Mouse (Mus musculus) right cerebral cortex, postnatal 4 days (tissue): ENCODE data around the gene Alpk3.
A peak's percentile ranks its signal among the peaks of the same experiment; 100 is the strongest.
"Not testable (repeated sequence)": the region's sequence is repeated elsewhere in the genome, so short reads cannot be mapped to it uniquely, and the experiment has no call there.

Experiments
- DNase-seq: peaks from one replicate; pipeline ENCODE4 v3.0.0-alpha.2; 2022

The Alpk3 gene

DNA sequence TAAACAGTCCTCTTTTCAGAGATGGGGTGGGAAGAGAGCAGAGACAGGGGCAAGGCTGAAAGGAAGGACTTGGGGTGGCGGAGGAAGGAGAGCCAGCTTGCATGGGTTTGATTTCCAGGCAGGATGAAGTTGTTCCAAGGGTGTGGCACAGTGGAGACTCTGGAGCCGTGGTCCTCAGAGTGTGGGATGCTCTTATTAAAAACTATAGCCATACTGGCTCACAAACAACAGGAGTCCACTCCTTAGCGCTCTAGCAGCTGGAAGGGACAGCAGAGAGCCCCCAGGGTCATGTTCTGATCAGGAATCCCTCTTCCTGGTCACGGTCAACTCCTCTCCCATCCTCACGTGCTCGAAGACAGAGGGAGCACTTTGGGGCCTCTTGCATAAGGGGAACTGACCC, 76.0 kb downstream of the Alpk3 start:
- no peak for DNase-seq

DNA sequence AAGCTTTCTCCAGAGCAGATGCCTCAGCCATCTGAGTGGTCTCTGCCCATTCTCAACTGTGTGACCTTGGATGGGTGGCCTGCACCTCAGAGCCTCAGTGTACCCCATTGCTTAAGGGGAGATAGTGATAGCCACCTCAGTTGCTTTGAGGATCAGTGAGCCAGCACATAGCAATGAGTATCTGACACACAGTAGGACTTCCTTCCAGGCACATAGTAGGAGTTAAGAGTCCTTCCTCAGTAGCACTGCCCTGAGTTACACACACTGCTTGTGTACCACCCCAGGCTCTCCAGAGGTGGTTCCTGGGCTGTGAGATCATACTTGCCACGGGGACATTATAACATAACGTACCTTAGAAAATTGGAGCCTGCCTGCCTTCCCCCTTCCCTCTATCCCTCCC, 76.5 kb downstream of the Alpk3 start:
- no peak for DNase-seq

DNA sequence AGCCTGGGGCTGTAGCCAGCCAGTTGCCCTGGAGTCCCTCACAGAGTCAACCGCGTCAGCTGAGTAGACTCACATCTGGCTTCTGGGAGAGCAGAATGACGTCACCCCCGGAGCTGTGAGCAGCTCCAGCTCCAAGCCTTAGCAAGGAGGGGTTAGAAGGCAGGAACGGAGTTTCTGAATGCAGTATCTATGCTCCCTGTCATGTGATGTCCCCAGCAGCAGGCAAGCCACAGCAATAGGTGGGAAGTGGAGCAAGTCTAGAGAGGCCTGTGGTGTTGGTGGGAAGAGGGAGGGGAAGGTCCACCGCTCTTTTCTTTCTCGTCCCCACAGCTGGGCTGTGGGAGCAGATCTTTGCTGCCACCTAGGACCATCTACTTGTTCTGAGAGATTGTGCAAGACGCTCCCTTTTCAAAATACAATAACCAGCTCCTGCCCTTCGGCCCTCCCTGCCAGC, 77.2 kb downstream of the Alpk3 start:
- peak; percentile 35 for DNase-seq

DNA sequence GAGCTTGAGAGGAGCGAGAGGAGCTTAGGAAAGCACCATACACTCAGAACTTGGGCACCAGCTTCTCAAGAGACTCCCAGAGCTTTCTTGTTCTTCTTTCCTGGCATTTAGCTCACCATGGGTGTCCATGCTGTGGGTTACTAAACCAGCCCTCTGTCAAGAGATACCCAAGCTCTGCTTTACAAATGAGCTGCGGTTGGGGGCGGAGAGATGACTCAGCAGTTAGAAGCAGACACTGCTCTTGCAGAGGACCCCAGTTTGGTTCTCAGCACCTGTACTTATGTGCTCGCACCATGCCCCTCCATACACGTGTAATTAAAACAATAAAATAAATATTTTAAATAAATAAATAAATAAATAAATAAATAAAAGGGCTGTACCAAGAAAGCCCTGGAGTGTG, 79.9 kb downstream of the Alpk3 start:
- DNase-seq = no peak

DNA sequence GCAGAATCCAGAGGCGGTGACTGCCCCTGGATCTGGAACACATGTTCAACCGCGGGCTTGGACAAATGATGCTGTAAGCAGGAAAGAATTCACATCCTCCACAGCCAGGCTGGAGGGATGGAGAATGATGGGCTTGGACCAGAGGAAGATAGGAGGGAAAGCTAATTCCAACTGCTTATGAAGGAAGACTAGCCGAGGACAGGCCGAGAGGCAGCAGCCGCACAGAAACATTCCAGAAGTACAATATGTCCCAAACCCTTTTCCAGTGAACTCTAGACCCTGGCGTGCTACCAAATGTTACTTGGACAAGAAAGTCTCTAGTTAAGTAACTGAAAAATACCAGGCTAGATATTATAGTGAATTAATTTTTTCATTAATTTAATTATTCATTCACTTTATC, 81.7 kb downstream of the Alpk3 start:
- DNase-seq = no peak

DNA sequence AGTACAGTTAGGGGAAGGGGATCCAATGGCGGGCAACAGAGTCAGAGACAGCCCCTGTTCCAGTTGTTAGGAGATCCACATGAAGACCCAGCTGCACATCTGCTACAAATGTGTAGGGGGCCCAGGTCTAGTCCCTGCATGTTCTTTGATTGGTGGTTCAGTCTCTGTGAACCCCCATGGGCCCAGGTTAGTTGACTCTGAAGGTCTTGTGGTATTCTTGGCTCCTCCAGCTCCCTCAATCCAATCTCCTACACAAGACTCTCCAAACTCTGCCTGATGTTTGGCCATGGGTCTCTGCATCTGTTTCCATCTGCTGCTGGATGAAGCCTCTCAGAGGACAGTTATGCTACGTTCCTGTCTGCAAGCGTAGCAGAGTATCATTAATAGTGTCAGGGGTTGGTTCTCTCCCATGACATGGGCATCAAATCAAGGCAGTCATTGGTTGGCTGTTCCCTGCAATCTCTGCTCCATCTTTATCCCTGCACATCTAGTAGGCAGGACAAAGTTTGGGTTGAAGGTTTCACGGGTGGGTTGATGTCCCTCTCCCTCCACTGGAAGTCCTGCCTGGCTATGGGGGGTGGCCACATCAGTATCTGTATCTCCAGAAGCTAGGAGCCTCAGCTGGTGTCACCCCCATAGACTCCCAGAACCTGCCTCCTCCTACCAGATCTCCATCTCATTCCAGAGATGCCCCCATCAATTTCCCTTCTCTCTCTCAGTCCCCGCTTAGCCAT, 82.4 kb downstream of the Alpk3 start:
- no peak for DNase-seq

DNA sequence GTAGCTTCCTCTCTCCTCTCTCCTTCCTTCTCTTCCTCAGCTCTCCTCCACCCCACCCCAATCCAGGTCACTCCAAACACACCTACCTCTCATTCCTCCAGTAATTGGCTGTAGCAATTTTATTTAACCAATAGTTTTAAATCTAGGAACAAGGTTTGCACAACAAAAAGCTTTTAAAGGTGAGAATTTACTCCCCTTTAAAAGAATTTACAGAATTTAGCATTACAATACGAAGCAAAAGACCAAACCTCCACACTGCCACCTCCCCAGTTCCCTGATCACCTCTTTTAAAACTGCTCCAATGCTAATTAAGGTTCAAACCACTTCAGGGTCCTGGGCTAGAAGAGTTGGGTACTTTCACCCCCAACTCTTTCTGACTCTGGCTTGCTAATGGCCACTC, 84.1 kb downstream of the Alpk3 start:
- DNase-seq = no peak

DNA sequence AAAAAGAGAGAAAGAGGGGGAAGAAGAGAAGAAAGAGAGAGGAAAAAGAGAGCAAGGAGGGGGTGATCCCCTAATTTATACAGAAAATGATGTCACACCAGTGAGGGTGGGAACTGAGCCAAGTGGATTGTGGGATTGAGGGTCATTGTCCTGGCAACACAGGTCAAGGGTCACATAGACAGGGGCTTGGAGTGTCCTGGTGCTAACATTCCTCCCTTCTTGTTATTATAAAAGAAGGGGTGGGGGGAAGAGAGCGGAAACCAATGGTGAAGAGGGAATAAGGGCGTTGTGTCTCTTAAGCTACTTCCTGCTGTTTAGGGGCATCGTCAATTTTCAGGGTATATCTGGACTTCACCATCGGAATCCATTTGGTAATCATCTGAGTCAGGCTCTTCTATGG, 85.7 kb downstream of the Alpk3 start:
- not testable (repeated sequence) for DNase-seq

DNA sequence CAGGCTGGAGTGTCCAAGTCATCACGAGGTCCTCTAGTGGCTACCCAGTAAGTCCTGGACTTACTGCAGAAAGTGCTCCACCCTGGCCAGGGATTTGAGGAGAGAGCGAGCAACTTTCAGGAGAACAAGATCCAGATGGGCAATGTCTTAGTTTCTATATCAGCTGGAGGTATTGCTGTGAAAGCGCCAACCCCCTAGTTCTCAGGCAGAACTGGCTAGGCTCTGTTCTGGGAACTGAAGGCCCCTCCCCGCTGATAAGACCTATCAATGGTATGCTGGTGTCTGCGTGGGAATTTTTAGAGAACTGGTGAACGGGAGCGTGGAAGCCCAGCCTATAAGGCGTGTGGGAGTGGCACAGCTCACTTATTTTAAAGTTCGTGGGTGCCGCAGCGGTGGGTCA, 92.4 kb downstream of the Alpk3 start:
- DNase-seq = no peak

DNA sequence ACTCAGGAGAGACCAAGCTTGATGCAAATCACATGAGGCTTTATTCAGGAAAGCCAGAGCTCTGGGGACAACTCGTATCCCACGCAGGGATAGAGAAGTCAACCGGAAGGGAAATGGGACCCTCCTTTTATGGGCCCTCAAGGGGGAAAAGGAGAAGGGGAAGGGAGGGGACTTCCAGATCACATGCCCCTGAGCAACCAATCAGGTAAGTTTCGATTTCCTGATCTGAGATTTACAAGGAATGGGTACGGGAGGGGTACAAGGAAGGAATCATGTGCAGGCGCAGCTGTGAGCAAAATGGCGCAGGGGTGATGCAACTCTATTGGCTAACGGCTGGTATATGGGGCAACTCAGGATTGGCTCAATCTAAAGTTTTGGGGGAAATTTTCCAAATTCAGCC, 93.8 kb downstream of the Alpk3 start:
- no peak for DNase-seq

DNA sequence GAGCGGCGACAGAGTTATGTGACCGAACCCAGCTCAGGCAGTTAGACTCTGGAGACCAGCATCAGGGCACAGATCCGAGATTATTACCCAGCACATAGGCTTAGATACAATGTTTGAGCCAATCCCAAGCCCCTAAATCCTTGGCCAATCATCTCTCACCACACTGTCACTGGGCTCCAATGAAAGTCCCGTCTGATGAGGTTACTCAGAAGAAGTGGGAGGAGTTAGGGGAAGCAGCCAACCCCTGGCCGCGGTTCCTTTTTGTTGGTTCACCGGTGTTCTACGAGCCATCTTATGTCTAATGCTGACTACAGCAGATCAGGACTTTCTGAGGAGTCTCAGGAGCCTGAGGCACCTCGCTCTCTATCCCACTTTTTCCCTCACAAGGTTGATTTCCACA, 94.9 kb downstream of the Alpk3 start:
- no peak for DNase-seq

DNA sequence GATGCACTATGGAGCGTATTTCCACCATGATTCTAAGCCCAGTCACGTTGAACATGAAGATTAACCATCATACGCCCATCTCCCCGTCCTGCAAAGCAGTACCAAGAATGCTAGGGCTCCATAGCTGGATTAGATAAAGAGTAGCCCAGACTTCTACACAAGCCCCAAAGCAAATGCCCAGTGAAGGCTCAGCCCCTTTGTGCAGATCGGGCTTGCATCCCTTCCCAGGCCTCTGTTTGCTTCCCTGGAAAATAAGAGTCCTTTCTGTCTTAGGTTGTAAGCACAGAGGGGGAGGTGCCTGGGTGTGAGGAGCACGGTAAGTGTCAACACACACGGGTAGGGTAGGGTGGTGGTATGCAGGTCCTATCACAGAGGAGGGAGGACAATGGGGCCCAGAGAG, 95.4 kb downstream of the Alpk3 start:
- DNase-seq = no peak

DNA sequence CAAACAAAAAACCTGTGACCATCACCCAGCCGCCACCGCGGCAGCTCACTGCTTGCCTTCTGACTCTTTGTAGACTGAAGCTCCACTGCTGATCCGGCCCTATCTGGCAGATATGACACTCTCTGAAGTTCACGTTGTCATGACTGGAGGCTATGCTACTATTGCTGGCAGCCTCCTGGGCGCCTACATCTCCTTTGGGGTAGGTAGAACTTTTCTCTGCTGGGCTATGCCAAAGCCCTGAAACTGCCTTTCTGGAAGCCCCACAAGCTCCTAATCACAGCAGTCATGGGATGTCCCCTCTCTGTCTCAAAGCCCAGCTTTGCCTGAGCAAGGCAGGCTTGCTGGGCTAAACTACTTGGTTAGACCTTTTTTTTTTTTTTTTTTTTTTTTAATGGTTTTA, 95.9 kb downstream of the Alpk3 start:
- DNase-seq = no peak

DNA sequence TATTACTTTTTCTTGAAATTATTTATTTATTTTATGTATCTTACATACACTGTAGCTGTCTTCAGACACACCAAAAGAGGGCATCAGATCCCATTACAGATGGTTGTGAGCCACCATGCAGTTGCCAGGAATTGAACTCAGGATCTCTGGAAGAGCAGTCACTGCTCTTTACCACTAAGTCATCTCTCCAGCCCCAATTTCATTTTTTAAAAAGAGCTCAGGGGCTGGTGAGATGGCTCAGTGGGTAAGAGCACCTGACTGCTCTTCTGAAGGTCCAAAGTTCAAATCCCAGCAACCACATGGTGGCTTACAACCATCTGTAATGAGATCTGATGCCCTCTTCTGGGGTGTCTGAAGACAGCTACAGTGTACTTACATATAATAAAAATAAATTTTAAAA, 96.8 kb downstream of the Alpk3 start:
- DNase-seq = not testable (repeated sequence)

DNA sequence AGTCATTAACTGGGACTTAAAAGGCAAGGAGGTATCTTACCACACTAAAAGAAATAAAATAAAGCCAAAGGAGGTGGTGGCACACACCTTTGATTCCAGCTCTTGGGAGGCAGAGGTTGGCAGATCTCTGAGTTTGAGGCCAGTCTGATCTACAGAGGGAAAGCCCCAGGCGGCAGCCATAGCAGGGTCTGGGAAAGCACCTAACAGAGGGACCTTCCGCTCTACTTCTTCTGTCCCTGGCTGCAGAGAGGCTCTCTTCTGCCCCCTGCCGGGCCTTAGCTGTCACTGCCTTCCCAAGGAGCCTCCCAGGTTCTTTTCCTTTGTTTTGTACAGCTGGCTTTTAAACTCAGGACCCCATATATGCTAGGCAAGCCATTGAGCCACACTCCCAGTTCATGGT, 97.6 kb downstream of the Alpk3 start:
- DNase-seq = peak; percentile 44
